Mouse (Mus musculus): ENCODE results near the gene Sox5.

Sox5 gene

DNA sequence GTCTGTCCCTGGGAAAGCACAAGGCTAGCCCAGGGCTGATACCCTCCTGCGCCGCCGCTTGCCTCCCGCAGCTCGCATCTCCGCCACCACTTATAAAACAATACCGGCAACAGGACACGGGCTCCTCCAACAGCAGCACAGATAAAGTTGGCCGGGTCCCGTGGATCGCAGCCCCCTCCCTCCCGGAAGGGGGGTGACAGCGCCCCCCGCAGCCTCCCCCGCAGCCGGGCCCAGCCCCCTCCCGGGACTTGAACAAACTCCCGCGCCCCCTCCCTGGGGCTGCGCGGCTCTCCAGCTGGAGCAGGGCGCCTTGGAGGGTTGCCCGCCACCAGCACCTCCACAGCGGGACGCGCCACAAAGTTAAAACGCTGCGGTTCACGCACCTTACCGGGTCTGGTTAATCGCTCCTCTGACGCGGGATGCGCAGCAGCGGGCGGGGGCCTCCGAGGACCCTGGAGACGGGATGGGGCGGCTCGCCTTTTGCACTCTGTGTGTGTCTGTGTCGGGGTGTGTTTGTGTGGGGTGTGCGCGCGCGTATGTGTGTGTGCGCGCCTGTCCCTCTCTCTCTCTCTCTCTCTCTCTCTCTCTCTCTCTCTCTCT, at the start of gene Sox5:
Gene Sox5, minus strand, starts transcription at position 547 of the 600 bp plus-strand sequence.
- ChIA-PET CTCF (interaction anchor here in 1 of 4 experiments (0.7 kb wide), 1 partner anchor 34 kb away, joined by 3 read pairs; no protein-coding TSS in a partner anchor), POLR2A (interaction anchor here in 3 of 4 experiments (0.6 to 1.0 kb wide), 10 partner anchors 9 to 1590 kb away, joined by 3 to 7 read pairs (median 3); partner anchors contain the start of genes Casc1 (in 1 of the 3) and Etfrf1 (in 1 of the 3))

DNA sequence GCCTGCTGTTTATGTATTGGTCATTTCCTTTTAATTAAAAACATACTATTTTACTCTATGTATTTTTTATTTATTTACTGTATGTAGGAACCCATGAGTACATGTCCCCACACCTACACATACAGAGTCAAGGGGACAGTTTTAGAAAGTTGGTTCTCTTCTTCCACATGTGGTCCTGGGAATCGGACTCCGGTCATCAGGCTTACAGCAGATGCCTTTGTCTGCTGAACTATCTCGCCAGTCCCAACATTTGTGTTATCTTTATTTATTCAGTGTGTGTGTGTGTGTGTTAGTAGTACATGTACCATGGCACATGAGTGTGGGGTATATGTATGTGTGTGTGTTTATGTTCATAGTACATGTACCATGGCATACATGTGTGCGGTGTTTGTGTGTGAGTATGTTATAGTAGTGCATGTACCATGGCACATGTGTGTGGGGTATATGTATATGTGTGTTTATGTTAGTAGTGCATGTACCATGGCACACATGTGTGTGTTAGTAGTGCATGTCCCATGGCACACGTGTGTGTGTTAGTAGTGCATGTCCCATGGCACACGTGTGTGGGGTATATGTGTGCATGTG, 43.3 kb upstream of the Sox5 start:
- ChIA-PET CTCF (interaction anchor here in 1 of 4 experiments (0.6 kb wide), 1 partner anchor 10 kb away, joined by 3 read pairs; no protein-coding TSS in a partner anchor), POLR2A (no interaction called here)

DNA sequence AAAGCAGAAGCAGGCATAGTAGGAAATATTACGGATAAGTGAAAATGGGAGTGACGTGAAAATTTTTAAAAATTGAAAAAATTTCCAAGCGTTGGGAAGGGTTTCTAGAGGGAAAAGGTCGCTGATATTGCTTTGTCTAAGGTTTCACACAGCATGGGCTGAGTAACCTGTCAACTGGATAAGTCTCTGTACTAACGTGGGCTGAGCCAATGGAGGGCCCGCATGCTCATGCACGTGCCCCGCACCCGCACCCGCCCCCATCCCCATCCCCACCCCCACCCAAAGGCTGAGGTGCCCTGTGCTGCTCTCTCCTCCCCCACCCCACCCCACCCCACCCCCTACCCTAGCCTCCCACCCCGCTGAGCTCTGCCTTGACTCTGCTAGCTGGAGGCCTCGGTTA, 42.4 kb upstream of the Sox5 start:
- POLR2A ChIA-PET, result interaction anchor here in 1 of 4 experiments (1.6 kb wide), 1 partner anchor 10 kb away, joined by 6 read pairs; no protein-coding TSS in a partner anchor
- CTCF ChIA-PET, result no interaction called here

DNA sequence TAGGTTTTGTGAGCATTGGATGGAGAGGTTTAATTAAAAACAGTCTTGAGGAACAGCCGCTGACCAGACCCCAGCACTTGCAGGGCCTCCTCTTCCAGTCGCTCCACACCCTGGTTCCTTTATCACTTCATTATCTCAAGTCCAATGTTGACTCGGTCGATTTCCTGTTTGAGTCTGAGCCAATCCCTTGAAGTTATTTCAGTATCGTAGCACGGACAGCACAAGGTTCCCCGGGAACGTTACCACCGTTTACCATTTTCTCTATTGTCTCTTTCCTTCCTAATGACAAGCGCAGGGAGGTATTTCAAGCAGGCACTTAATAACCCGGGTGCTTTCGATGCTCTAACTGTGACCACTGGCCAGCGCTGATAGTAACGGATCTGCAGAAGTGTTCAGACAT, 40.8 kb upstream of the Sox5 start:
- CTCF ChIA-PET, result interaction anchor here in 1 of 4 experiments (1.0 kb wide), 1 partner anchor 8 kb away, joined by 5 read pairs; no protein-coding TSS in a partner anchor
- POLR2A ChIA-PET, result interaction anchor here in 1 of 4 experiments (0.6 to 1.6 kb wide), 2 partner anchors 11 to 424 kb away, joined by 3 to 6 read pairs; no protein-coding TSS in a partner anchor

DNA sequence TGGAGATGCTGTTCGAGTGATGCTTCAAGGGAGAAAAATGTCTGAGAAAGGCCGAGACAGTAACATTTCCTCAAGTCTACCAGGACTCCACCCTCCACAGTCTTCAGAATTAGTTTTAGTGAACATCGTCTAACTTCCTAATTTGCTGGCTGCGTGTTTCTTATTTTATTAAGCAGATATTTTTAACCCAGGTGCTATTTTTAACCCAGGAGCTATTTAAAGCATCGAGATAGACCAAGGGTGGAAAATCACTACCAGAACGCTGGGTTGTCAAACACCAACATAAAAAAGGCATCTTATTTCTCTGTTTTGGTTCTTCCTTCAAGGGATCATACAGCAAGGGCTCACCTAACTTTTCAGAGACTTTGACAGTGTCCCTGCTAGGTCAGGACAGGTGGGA, 39.2 kb upstream of the Sox5 start:
- ChIA-PET POLR2A (no interaction called here), CTCF (no interaction called here)

DNA sequence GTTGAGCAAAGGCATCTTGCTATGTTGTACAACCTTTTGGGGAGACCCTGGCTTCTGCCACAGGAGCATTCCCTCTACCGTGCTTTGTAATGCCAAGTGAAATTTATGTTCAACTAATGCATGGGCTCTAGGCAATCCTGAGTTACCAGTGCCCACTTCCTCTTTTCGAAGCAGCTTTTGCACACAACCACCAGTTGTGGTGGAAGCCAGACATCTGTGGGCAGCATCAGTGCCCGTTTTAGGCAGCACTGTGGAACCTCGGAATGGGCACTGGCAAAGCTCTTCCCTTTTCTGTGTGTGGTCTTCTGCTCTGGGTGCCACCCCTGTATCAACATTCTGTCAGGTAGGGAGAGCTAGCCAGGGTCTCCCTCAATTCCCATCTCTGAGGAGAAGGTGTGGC, 36.2 kb upstream of the Sox5 start:
- CTCF ChIA-PET, result no interaction called here
- POLR2A ChIA-PET, result no interaction called here

DNA sequence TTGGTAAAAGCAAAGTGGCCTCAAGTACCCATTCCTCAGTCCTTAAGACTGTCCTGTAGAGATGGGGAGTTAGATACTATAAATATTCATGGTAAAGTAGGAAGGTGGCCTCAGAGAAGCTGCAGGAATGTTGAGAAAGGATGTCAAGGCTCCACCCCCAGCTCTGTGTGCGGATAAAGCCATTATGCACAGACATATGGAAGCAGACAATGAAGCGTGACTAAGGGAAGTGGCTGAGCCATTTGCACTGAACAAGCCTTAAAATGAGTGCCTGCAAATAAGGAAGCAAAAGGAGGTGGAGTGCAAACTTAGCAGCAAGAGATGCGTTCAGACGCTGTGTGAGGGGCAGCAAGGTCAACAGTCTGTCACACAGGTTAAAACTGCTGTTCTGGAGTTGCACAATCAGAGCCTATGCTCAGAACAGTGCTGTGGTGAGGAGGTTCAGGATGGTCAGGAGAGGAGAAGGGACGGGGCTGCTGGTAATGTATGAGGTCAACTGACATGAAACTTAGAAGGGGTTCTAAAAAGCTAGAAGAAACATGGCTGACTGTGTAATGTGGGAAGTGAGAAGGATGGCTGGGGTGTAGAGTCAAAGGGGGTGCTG, 35.7 kb upstream of the Sox5 start:
- POLR2A ChIA-PET, result no interaction called here
- CTCF ChIA-PET, result no interaction called here

DNA sequence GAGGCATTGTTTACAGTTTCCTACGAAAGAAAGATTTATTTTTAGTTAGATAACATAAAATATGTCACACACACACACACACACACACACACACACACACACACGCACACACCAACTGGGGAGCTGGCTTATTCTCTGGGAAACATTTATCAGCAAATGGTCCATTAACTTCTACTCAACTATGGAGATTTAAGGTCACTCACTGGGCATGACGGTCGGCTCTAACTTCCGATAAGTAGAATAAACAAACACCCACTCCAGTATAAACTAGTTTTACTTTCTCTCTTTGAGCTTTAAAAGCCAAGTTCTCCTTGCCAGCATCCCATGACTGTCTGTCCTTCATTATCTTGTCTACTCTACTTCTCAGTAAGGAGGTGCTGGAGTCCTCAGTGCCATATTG, 33.8 kb upstream of the Sox5 start:
- CTCF ChIA-PET, result interaction anchor here (0.5 to 1.4 kb wide), 10 partner anchors 7 to 1596 kb away, joined by 3 to 8 read pairs (median 3); no protein-coding TSS in a partner anchor

DNA sequence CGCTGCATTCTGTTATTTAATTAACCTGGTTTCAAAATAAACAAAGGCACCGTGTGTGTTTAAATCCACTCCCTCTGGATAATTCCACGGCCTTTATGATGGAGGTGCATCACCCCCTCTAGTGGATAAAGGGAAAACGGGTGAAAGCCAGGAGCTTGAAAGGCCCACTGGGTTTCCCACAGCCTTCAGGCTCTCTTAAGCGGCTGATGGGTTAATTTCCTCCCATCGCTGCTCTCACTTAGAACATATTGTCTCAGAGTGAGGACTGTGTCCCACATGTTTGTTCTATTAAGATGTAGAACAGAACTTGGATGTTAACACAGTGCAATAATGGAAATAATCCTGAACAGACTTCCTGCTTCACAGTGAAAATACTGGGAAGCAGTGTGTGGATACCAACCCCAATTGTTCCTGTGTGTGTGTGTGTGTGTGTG, 33.2 kb upstream of the Sox5 start:
- POLR2A ChIA-PET, result interaction anchor here in 3 of 4 experiments (0.6 to 1.3 kb wide), 3 partner anchors 77 to 892 kb away, joined by 3 to 10 read pairs (median 3); no protein-coding TSS in a partner anchor
- CTCF ChIA-PET, result interaction anchor here (0.5 to 1.4 kb wide), 12 partner anchors 8 to 1595 kb away, joined by 3 to 8 read pairs (median 3); no protein-coding TSS in a partner anchor

More for the DNA sequence above, 33.8 kb upstream of the Sox5 start:
- POLR2A ChIA-PET, result interaction anchor here in 2 of 4 experiments (0.6 to 1.3 kb wide), 2 partner anchors 76 to 79 kb away, joined by 3 to 10 read pairs; no protein-coding TSS in a partner anchor

DNA sequence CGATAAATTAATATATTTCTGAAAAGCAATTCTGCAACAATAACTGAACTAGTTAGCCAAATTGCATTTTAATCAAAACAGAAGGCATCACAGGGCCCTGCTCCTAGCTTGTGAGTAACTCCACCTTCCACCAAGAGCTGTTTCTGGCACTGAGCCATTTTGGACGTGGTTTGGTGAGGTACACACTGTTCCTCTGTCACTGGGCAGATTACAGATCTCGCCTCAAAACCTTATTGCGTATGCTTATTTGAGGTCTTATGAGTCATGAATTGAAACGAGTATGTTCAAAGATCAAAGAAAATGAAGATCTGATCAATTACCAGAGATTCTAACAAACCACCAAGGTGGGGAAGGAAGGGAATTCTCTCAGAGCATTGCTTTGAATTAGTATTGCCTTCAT, 22.5 kb upstream of the Sox5 start:
- POLR2A ChIA-PET, result no interaction called here

DNA sequence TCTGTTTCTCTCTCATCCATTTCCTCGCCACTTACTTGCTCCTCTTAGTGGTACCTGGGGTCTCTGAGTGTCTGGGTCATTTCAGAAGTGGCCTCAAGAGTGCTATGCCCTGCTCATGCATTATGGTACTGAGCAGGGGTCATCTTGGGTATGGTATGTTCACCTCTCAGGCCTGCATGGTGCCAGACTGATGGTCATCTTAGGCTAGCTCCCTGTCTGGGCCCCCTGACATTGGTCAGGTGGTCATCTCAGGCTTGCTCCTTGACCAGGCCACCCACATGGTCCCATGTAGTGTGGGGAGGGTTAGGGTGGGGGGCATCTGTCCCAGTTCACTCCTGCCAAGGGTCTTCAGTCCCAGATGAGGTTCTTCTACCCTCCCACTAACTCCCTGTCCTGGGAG, 21.3 kb upstream of the Sox5 start:
- POLR2A ChIA-PET, result interaction anchor here in 1 of 4 experiments (0.6 kb wide), 1 partner anchor 28 kb away, joined by 3 read pairs; no protein-coding TSS in a partner anchor
- CTCF ChIA-PET, result no interaction called here

More for the DNA sequence above, 22.5 kb upstream of the Sox5 start:
- CTCF ChIA-PET, result no interaction called here

DNA sequence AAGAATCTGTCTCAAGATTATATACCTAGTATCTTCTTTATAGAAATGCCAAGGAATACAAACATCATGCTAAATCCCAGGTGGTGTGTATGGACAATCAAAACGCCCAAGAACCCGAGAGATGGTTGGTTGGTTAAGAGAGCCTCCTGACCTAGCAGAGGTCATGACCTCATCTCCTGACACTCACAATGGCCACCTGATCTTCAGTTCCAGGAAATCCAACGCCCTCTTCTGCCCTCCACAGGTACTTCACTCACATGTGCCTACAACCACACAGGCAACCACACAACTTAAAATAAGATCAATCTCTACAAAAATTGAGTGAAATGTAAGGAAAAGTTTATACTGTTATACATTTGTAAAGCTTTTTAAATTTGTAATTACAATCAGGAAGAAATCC, 12.6 kb upstream of the Sox5 start:
- POLR2A ChIA-PET, result interaction anchor here in 2 of 4 experiments (0.9 to 1.3 kb wide), 2 partner anchors 12 kb away, joined by 4 read pairs; partner anchors contain the start of gene Sox5 (in 1 of the 2)
- CTCF ChIA-PET, result interaction anchor here in 2 of 4 experiments (0.6 kb wide), 2 partner anchors 114 to 115 kb away, joined by 3 to 4 read pairs; no protein-coding TSS in a partner anchor

DNA sequence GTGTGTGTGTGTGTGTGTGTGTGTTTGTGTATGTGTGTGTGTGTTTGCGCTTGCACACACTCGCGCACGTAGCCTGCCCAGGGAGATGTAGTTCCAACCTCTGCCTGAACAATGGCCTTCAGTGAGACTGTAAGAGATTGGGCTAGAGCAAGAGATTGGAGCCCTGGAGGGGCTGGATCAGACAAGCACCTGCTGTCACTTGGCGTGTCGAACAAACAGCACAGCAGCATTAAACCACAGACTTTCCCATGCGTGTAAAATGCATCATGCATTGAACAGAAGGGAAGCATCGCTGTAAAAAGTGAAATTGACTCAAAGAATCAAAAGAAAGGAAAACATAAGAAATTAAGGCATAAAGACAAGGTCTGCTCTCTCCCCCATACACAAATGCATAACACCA, 11.1 kb upstream of the Sox5 start:
- ChIA-PET CTCF (interaction anchor here in 1 of 4 experiments (0.6 kb wide), 1 partner anchor 1752 kb away, joined by 3 read pairs; no protein-coding TSS in a partner anchor), POLR2A (interaction anchor here in 2 of 4 experiments (0.8 to 1.3 kb wide), 2 partner anchors 10 kb away, joined by 3 to 4 read pairs; no protein-coding TSS in a partner anchor)

DNA sequence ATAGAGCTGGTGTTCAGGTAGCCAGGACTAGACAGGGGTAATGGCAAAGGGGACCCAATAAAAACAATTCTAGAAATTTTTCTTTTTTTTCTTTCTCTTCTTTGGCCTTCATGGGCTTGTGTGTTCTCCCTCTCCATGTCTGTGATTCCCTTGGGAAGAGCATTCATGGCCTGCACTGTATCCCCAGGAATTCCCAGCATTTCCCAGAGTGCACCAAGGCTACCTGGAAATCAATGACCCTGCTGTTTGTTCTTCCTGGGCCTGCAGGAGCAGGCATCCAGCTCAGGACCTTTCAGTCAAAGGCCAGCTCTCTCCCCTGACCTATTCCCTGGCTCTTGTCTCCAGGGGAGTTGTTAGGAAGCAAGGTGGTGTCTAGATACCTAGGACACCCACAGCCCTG, 1.5 kb upstream of the Sox5 start:
- CTCF ChIA-PET, result interaction anchor here in 2 of 4 experiments (0.5 kb wide), 2 partner anchors 76 to 512 kb away, joined by 3 to 4 read pairs; no protein-coding TSS in a partner anchor

DNA sequence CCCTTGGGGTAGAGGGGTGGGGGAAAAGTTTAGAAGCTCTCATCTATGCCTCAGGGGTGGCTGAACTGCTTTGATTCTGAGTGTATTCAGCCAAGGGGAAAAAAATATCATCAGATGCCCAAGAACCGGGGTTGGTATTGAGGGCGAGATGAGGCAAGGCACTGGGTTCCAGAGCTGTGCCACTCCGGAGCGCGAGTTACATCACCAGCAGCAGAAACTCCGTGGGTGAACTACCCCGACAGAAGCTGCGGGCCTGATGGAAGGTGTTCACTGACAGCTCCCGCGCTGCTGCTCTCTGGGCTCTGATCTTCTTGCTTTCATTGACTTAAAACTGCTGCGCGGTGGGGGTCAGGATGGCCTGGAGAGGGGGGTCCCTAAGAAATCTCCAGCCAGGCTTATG, 1.1 kb upstream of the Sox5 start:
- POLR2A ChIA-PET, result interaction anchor here in 3 of 4 experiments (0.7 to 1.2 kb wide), 4 partner anchors 9 to 354 kb away, joined by 3 to 4 read pairs (median 4); no protein-coding TSS in a partner anchor
- CTCF ChIA-PET, result interaction anchor here in 1 of 4 experiments (0.5 kb wide), 1 partner anchor 77 kb away, joined by 3 read pairs; no protein-coding TSS in a partner anchor

More for the DNA sequence above, 1.5 kb upstream of the Sox5 start:
- POLR2A ChIA-PET, result interaction anchor here in 3 of 4 experiments (0.7 to 1.2 kb wide), 4 partner anchors 9 to 353 kb away, joined by 3 to 4 read pairs (median 4); no protein-coding TSS in a partner anchor

DNA sequence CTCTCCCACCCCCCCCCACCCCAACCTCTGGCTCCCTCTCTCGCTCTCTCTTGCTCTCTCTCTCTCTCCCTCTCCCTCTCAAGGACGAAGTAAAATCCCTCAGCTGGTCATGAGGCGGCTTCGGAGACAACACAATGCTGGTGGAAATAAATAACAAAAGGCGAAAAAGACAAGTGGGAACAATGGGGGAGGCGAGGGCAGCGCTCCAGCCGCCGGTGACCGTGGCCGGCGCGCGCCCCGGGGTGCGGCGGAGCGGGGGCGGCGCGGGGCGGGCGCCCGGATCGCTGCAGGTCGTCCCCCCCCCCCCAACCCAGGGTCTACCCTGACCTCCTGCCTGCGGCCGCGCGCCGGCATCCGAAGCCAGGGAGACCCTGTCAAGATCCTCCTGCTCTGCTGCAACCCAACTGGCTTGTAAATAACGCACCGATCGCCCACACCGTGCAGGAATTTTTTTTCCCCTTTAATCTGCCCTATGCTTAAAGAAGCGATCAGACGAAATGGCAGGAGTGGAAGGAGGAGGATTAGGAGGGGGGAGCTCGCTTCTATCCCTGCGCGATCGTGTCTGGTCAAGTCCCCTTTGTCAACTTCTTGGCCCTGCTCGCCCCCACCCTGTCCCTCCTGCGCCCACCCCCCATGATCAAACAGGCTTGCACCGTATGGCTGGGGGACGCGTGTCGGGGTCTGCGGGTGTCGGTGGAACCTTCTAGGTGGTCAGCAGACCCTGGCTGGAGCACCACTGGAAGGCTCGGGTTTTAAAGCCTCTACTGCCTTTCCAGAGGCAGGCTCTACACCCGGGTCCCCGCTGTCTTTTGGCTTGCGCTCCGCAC, 467 bp upstream of the Sox5 start:
- POLR2A ChIA-PET, result interaction anchor here in 2 of 4 experiments (0.7 to 1.1 kb wide), 4 partner anchors 10 to 73 kb away, joined by 3 to 4 read pairs (median 4); no protein-coding TSS in a partner anchor
- CTCF ChIA-PET, result no interaction called here

DNA sequence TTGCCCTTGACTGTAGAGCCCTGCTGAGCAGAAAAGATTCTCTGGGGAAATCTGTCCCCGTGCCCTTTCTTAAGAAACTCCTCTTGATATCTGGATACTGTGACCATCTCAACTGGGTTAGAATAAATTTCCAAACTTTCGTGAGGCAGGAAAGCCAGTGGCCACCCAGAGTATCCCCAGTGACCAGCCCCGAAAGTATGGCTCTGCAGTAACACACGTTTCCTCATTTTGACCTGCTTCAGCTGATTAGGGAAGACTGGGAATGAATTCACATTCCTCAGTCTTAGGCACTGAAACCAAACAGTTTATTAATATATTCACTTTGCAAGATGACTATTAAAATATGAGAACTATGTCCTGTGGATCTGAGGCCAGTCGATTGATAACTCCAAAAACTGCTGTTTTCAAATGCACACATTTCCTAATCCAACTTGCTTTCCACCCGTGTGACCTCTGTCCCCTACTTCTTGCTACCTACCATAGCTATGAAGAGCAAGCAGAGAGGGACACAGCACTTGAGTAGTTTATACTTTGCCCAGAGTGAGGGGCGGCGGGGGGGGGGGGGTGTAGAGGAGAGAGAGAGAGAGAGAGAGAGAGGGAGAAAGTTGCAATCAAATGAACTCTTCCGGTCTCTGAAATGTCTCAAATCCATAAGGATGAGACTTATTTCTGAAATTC, 1.0 kb downstream of the Sox5 start:
- CTCF ChIA-PET, result interaction anchor here in 1 of 4 experiments (0.7 kb wide), 1 partner anchor 34 kb away, joined by 3 read pairs; no protein-coding TSS in a partner anchor
- POLR2A ChIA-PET, result interaction anchor here in 3 of 4 experiments (0.6 to 1.0 kb wide), 8 partner anchors 10 to 1589 kb away, joined by 3 to 7 read pairs (median 3); partner anchors contain the start of genes Casc1 (in 1 of the 3) and Etfrf1 (in 1 of the 3)
